Mouse (Mus musculus): ENCODE measurements around the gene Mrgprf. TPM values are rescaled to one million over a fixed set of nuclear protein-coding genes. Genes with fewer than 3 reads are reported as not detected.

Mrgprf gene
- total RNA-seq, 1 experiment, result 0.49 TPM

DNA sequence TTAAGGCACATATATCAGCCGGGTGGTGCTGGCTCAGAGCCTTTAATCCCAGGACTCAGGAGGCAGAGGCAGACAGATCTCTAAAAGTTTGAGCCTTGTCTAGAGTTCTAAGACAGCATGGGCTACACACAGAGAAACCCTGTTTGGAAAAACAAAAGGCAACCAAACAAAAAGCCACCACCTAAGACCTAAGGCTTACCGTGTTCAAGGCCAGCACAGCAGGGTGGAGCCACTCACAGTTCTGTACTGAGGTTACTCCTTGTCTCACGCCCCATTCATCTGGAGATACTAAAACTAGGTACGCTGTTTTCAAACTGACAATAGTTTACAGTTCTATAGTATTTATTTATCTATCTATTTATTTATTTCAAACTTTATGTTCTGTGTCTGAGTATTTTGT is 15.2 kb upstream of the Mrgprf start:
- peaks cover 0 to 12% of the 10 kb centered on the region in 2 experiments; a peak in 2 of 4 replicates for H3K4me1 ChIP-seq (ENCODE audit: control insufficient read depth in 2 of 2, insufficient read depth in 2 of 2, low read length in 2 of 2, poor library complexity in 1 of 2)
- no peaks in the 10 kb centered on the region for H3K36me3 ChIP-seq (ENCODE audit: control insufficient read depth, insufficient read depth, low read length, poor library complexity, severe bottlenecking)
- H3K9me3 ChIP-seq (ENCODE audit: control insufficient read depth, insufficient read depth, low read depth, low read length), result no peaks in the 10 kb centered on the region
- H3K9ac ChIP-seq (ENCODE audit: insufficient read depth, low read depth, low read length, poor library complexity, severe bottlenecking), result no peak overlapping the region
- in situ Hi-C loops (cut with MboI; ENCODE audit: low sequenced_read_pairs in 2 of 2, unreplicated experiment in 2 of 2), result no loop called here
- peak overlapping the region; percentile 45; the same call in 1 of the 2 replicates for H3K27ac ChIP-seq (ENCODE audit: insufficient read depth, low read depth, low read length, poor library complexity, severe bottlenecking)
- H3K4me3 ChIP-seq (ENCODE audit: insufficient read depth in 1 of 2, low read depth in 1 of 2, low read length in 2 of 2, poor library complexity in 1 of 2, severe bottlenecking in 1 of 2), result no peak overlapping the region
- TF ChIP-seq HCFC1 (IDR thresholded peaks at IDR 0.05; ENCODE audit: borderline replicate concordance, insufficient read depth, low read length) (no peak), CHD2 (IDR thresholded peaks at IDR 0.05; ENCODE audit: low read depth, low read length) (no peak)
- no peak for DNase-seq (ENCODE audit: low read depth, low spot score)

DNA sequence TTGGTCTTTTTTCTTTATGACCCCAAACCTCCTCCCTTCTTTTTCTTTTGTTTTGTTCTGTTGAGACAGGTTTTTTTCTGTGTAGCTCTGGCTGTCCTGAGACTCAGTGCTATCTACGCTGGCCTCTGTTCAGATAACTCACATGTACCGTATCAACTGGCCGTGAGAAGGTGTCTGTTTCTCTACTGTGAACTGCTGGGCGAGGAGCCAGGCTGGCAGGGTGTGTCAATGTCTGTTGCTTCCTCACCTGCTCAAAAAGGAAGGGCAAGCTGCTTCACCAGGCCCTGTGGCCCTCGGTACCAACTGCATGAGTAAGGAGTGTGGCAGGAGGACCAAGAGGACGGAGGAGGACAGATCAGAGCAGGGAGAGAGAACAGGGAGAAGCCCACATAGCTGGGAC is 13.2 kb upstream of the Mrgprf start:
- no peak overlapping the region for H3K27ac ChIP-seq (ENCODE audit: insufficient read depth, low read depth, low read length, poor library complexity, severe bottlenecking)
- no peaks in the 10 kb centered on the region for H3K9me3 ChIP-seq (ENCODE audit: control insufficient read depth, insufficient read depth, low read depth, low read length)
- no peaks in the 10 kb centered on the region for H3K36me3 ChIP-seq (ENCODE audit: control insufficient read depth, insufficient read depth, low read length, poor library complexity, severe bottlenecking)
- peaks cover 0 to 3% of the 10 kb centered on the region in 2 experiments; a peak in 2 of 4 replicates for H3K4me1 ChIP-seq (ENCODE audit: control insufficient read depth in 2 of 2, insufficient read depth in 2 of 2, low read length in 2 of 2, poor library complexity in 1 of 2)
- H3K9ac ChIP-seq (ENCODE audit: insufficient read depth, low read depth, low read length, poor library complexity, severe bottlenecking), result no peak overlapping the region
- no peak for TF ChIP-seq ZC3H11A (IDR thresholded peaks at IDR 0.05; ENCODE audit: borderline replicate concordance, low read depth, low read length)
- TF ChIP-seq ZNF384 (IDR thresholded peaks at IDR 0.05; ENCODE audit: low read depth, low read length), result no peak
- TF ChIP-seq CHD2 (IDR thresholded peaks at IDR 0.05; ENCODE audit: low read depth, low read length), result no peak
- no peak for TF ChIP-seq HCFC1 (IDR thresholded peaks at IDR 0.05; ENCODE audit: borderline replicate concordance, insufficient read depth, low read length)
- TF ChIP-seq MAFK (IDR thresholded peaks at IDR 0.05; ENCODE audit: insufficient read depth, low read depth, low read length), result no peak
- no peak overlapping the region for H3K4me3 ChIP-seq (ENCODE audit: insufficient read depth in 1 of 2, low read depth in 1 of 2, low read length in 2 of 2, poor library complexity in 1 of 2, severe bottlenecking in 1 of 2)
- in situ Hi-C loops (cut with MboI; ENCODE audit: low sequenced_read_pairs in 2 of 2, unreplicated experiment in 2 of 2), result no loop called here
- no peak for DNase-seq (ENCODE audit: low read depth, low spot score)

DNA sequence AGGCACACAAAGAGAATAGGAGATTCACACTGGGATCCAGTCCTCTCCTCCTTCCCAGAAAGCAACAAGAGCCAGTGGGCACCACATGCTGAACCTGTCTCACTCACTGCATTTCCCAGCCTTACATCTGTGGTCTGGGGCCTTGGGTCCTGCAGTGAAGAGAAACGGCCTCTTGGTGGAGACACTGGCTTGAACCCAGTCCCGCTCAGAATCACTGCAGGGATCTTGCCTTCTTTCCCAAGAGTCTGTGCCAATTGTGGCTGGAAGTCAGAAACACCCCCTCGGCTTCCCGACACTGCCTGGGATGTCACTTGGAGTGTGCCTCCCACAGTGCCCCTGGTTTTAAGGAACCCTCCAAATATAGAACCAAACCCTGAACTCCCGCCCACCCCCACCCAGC is 11.3 kb upstream of the Mrgprf start:
- in situ Hi-C loops (cut with MboI; ENCODE audit: low sequenced_read_pairs in 2 of 2, unreplicated experiment in 2 of 2), result no loop called here
- TF ChIP-seq ZC3H11A (IDR thresholded peaks at IDR 0.05; ENCODE audit: borderline replicate concordance, low read depth, low read length), result 0 out of 2 replicates have a peak, but pooled peaks have one; percentile 2
- no peak for TF ChIP-seq HCFC1 (IDR thresholded peaks at IDR 0.05; ENCODE audit: borderline replicate concordance, insufficient read depth, low read length)
- Histone ChIP-seq H3K9me3 (ENCODE audit: control insufficient read depth, insufficient read depth, low read depth, low read length) (no peaks in the 10 kb centered on the region), H3K36me3 (ENCODE audit: control insufficient read depth, insufficient read depth, low read length, poor library complexity, severe bottlenecking) (no peaks in the 10 kb centered on the region), H3K27ac (ENCODE audit: insufficient read depth, low read depth, low read length, poor library complexity, severe bottlenecking) (no peak overlapping the region), H3K4me1 (ENCODE audit: control insufficient read depth in 2 of 2, insufficient read depth in 2 of 2, low read length in 2 of 2, poor library complexity in 1 of 2) (peaks cover 0 to 3% of the 10 kb centered on the region in 2 experiments; a peak in 2 of 4 replicates), H3K9ac (ENCODE audit: insufficient read depth, low read depth, low read length, poor library complexity, severe bottlenecking) (no peak overlapping the region), H3K4me3 (ENCODE audit: insufficient read depth in 1 of 2, low read depth in 1 of 2, low read length in 2 of 2, poor library complexity in 1 of 2, severe bottlenecking in 1 of 2) (no peak overlapping the region)
- DNase-seq (ENCODE audit: low read depth, low spot score), result peak; percentile 57

DNA sequence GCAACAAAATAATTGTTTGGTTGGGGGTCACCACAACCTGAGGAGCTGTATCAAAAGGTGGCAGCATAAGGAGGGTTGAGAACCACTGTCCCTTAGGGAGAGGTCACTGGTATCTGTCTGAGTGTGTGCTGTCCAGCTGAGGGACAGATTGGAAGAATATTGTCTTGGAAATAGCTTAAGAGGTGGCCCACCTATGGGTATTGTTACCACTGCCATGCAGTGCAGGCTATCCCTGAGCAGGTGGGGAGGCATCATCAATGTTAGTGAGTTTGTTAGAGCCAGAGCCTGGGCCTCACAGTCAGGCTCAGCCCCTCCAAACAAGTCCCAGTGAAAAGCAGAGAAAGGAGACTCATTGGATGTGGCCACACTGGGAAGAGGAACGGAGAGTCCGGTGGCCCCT is 8.8 kb upstream of the Mrgprf start:
- in situ Hi-C loops (cut with MboI; ENCODE audit: low sequenced_read_pairs in 2 of 2, unreplicated experiment in 2 of 2), result no loop called here
- Histone ChIP-seq H3K4me3 (ENCODE audit: insufficient read depth in 1 of 2, low read depth in 1 of 2, low read length in 2 of 2, poor library complexity in 1 of 2, severe bottlenecking in 1 of 2) (no peak overlapping the region), H3K27ac (ENCODE audit: insufficient read depth, low read depth, low read length, poor library complexity, severe bottlenecking) (no peak overlapping the region), H3K4me1 (ENCODE audit: control insufficient read depth in 2 of 2, insufficient read depth in 2 of 2, low read length in 2 of 2, poor library complexity in 1 of 2) (no peaks in the 10 kb centered on the region), H3K9ac (ENCODE audit: insufficient read depth, low read depth, low read length, poor library complexity, severe bottlenecking) (no peak overlapping the region), H3K9me3 (ENCODE audit: control insufficient read depth, insufficient read depth, low read depth, low read length) (no peaks in the 10 kb centered on the region), H3K36me3 (ENCODE audit: control insufficient read depth, insufficient read depth, low read length, poor library complexity, severe bottlenecking) (no peaks in the 10 kb centered on the region)
- TF ChIP-seq CHD2 (IDR thresholded peaks at IDR 0.05; ENCODE audit: low read depth, low read length) (no peak), MAFK (IDR thresholded peaks at IDR 0.05; ENCODE audit: insufficient read depth, low read depth, low read length) (no peak), ZC3H11A (IDR thresholded peaks at IDR 0.05; ENCODE audit: borderline replicate concordance, low read depth, low read length) (no peak), HCFC1 (IDR thresholded peaks at IDR 0.05; ENCODE audit: borderline replicate concordance, insufficient read depth, low read length) (no peak), ZNF384 (IDR thresholded peaks at IDR 0.05; ENCODE audit: low read depth, low read length) (no peak)
- no peak for DNase-seq (ENCODE audit: low read depth, low spot score)

DNA sequence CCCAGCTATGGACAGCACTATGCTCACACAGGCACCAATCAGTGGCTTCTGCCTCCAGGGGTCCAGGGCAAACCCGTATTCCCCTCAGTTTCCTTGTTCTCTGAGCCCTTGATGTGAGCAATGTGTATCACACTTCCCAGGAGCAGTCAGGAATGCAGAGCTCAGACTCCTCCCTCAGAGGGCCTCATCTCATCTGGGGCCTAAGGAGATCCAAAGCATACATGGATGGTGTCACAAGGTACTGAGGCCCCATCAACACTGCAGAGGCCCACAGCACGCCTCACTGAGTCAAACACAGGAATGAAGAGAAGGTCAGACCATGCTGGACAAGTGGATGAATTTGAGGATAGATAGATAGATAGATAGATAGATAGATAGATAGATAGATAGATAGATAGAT is 7.9 kb upstream of the Mrgprf start:
- Histone ChIP-seq H3K9me3 (ENCODE audit: control insufficient read depth, insufficient read depth, low read depth, low read length) (no peaks in the 10 kb centered on the region), H3K27ac (ENCODE audit: insufficient read depth, low read depth, low read length, poor library complexity, severe bottlenecking) (no peak overlapping the region), H3K4me3 (ENCODE audit: insufficient read depth in 1 of 2, low read depth in 1 of 2, low read length in 2 of 2, poor library complexity in 1 of 2, severe bottlenecking in 1 of 2) (no peak overlapping the region), H3K9ac (ENCODE audit: insufficient read depth, low read depth, low read length, poor library complexity, severe bottlenecking) (no peak overlapping the region), H3K36me3 (ENCODE audit: control insufficient read depth, insufficient read depth, low read length, poor library complexity, severe bottlenecking) (no peaks in the 10 kb centered on the region), H3K4me1 (ENCODE audit: control insufficient read depth in 2 of 2, insufficient read depth in 2 of 2, low read length in 2 of 2, poor library complexity in 1 of 2) (no peaks in the 10 kb centered on the region)
- no peak for DNase-seq (ENCODE audit: low read depth, low spot score)
- in situ Hi-C loops (cut with MboI; ENCODE audit: low sequenced_read_pairs in 2 of 2, unreplicated experiment in 2 of 2), result no loop called here
- TF ChIP-seq HCFC1 (IDR thresholded peaks at IDR 0.05; ENCODE audit: borderline replicate concordance, insufficient read depth, low read length), result no peak
- TF ChIP-seq MAFK (IDR thresholded peaks at IDR 0.05; ENCODE audit: insufficient read depth, low read depth, low read length), result no peak
- no peak for TF ChIP-seq ZNF384 (IDR thresholded peaks at IDR 0.05; ENCODE audit: low read depth, low read length)
- TF ChIP-seq CHD2 (IDR thresholded peaks at IDR 0.05; ENCODE audit: low read depth, low read length), result no peak
- TF ChIP-seq ZC3H11A (IDR thresholded peaks at IDR 0.05; ENCODE audit: borderline replicate concordance, low read depth, low read length), result no peak
